Mouse (Mus musculus): ENCODE measurements at regions not wholly inside any gene's neighbourhood (a gene's known extent, or its start where the extent isn't known, plus 50 kb on each side); places are given as distances from the start of the nearest gene placed in this dataset.

DNA sequence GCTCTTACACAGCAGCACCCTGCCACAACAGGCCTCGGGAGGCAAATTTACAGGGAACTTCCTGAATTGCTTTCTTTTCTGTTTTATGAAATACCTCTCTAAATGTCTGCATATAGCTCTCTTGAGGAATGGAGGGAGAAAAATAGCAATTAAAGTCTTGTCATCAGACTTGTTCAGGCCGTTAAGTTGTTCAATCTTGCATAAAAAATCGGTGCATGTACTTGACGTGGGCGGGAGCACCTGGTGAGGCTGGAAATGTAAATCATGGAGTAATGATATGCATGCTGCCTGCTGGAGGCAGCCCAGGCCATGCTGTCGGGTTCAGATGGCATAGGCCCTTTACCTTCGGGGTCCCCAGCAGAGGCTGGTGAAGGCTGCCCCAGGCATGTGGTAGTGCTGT, 153.6 kb upstream of the A530016L24Rik start:
- no peak for DNase-seq

DNA sequence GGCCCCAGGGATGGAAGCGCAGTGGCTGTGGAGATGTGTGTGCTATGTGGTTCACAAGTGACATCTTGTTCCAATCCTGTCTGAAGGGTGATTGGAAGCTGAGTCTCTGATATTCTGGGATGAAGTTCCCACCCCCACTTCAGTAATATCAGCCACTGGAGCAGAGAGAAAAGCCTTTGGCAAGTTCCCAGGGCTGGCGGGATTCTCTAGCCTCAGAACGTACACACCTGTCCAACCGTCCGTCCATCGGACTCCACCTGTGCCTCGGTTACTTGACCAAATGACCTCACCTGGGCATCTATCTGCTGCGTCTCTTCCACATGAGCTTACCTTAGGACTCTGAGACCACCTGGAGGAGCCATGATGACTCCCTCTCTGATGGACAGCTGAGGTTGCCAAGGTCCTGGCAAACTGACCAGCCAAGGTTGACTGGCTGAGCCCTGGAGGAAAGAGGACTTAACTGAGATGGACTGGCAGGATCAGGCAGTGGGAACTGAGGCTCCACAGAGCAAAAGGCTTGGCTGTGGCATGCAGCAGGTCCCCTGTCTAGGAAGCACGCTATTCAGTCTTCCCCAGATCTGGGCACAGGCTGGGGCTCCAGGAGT, 152.5 kb upstream of the A530016L24Rik start:
- DNase-seq, result no peak

DNA sequence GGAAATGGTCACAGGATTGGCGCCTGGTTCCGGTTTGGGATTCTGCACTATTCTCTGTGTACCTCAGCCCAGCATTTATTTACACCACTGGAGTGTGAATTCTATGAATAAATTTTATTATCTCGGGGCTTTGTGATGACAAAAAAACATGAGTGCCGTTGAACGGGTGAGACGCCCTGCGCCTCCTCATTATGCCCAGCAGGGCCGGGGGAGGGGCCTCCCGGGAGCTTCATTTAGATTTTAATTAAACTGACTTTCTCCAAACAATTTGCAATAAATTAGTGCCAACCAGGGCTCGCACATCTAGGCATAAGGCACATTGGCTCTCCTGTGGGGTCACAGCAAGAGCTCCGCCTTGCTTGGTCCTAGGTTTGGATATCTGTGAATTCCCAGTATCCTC, 151.8 kb upstream of the A530016L24Rik start:
- no peak for DNase-seq

DNA sequence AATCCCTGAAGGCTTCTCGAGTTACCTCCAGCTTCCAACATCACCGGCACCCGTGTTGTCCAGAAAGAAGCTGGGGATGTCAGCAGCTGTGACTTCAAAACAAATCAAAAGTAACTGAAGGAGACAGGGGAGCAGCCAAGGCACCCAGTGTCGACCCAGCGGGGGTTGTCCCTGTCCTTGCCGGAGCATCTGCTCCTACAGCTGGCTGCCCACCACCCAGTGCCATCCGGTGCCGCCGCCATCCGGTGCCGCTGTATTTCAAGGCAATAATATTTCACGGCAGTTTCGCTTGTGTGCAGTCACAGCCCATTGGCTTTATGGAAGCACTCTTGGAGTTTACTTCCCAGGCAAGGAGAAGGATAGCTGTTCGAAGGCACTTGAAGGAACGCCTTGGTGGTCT, 150.3 kb upstream of the A530016L24Rik start:
- no peak for DNase-seq

DNA sequence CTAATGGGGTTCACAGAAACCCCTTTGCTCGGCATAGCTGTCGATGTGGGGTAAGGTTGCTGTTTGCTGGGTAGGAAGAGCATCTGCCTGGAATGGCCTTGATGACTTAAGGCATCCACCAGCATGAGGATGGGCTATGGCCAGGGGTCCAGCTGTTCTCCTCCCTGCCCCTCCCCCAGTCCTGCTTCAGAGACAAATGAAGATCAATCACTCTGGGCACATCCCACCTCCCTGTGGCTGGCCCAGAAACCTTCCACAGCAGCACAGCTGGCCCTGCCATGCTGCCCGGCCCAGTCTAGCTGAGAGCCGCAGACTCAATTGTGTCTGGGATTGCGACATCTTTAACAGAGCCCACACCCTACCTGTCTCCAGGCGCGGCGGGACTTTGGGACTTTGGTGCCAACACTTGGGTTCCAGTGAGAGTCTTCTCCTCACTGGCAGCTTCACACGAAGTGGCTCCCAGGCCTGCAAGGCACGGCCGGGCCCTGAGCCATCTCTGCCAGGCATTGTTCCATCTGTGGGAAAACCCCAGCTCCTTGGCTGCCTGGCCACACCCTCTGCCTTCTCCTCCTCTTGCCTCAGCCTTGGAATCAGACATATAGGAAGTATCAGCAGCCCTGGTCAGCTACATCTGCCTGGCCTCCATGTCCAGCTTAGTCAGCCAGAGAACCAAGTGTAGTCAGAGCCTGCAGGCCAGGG, 149.6 kb upstream of the A530016L24Rik start:
- no peak for DNase-seq

DNA sequence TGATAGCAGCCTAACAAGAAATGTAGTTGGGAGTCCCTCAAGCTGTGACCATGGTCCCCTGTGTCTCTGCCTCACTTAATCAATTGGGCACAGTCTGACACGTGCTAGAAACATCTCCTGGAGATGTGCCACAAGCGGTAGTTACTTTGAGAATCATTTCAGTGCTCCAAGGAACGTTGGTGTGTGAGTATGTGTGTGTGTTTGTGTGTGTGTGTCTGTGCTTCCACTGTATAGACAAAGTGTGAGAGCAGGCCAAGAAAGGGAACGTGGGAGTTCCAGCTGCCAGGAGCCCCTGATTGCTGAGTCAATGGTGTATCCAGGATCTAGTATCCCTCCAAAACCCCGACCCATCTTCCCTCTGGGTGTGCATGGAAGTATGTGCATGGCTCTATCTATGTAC, 149.0 kb upstream of the A530016L24Rik start:
- DNase-seq, result no peak

DNA sequence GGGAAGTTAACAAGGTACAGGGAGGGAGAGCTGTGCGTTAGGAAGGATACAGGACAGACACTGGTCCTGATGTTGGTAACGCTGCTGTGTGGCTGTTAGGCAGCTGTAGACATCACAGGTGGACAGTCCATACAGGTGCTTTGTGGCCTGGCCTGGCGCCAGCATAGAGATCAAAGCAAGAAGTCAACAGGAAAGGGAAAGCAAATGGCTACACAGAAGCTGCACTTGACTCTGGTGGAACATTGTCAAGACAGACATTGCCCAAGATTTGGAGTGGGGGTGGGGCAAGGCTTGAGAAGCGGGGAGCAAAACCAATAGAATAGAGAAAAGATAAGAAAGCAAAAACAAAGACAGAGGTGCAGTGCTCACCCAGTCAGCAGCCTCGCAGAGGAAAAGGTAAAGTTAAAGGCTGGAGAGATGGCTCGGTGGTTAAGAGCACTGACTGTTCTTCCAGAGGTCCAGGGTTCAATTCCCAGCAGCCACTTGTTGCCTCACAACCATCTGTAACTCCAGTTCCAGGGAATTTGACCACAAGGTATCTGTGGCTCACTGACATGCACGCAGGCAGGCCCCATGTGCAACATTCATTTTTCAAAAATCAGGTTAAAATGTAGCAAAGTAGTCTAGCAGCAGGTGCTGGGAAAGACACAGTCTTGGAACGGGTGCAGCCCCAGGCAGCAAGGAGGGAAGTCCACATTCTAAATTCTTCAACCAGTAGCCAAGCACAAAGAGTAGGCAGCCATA, 147.3 kb upstream of the A530016L24Rik start:
- DNase-seq, result no peak

DNA sequence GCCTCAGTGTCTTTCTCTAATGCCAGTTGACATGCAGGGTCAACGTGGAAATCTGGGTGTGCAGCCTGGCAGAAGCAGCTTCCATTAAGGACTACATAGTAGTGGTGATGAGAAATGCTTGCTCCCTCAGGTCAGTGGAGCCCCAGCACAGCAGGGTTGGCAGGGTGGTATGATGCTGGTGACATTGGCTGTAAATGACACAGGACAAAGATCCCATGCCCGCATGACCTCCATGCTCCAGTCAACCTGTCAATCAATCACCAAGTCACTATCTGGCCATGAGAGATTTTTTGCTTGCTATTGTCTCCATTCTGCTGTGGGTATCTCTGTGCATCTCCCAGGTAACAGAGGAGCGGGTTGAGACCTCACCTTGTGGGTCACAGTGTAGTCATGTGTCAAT, 146.2 kb upstream of the A530016L24Rik start:
- no peak for DNase-seq

DNA sequence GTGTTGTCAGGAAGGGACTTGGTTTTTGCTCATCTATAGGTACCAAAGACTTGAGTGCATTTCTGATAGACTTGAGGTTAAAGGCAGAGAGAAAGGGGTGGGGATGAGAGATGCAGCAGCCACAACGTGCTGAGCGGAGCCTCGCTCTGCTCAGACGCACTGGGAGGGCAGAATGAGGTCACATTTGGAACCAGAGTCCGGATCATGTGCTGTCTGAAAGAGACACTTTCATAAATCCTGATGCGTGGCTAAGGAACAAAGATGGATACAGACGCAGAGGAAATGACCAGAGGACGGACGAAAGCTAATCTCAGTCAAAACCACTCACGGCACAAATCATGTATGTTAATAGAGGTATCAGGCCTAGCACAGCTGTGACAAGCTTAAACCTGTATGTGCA, 145.0 kb upstream of the A530016L24Rik start:
- DNase-seq, result no peak

DNA sequence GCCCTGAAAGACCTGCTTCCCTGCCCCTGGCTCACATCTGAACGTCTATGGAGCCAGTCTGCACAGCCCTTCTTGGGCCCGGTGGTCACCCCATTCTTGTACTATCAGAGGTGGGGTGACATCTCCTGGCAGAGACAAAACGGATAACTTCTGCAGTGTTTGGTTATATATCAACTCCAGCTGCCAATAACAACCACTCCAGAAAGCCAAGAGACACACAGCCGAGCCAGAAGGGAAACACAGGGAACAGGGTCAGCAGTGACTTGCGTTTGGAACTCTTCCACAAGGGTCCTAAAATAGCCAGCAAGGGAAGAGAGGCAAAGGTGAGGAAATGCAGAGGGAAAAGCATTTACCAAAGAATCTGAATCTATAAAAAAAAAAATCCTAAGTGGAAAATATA, 143.5 kb upstream of the A530016L24Rik start:
- no peak for DNase-seq

DNA sequence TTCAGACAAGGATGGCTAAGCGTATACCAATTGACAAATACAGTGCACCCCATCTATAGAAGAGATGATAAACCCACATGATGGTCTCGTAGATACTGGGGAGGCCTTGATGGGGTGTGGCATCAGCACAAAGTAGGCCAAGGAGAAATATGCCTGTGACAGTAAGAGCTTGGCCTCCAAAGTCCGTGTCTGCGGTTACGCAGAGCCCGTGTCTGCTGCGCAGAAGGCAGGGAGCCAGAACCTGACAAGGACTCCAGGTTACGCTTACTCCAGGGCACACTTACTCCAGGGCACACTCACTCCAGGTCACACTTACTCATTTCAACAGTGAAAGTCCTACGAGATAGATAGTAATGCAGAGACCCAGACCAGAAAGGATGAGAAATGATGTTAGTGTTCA, 141.1 kb upstream of the A530016L24Rik start:
- DNase-seq, result no peak

DNA sequence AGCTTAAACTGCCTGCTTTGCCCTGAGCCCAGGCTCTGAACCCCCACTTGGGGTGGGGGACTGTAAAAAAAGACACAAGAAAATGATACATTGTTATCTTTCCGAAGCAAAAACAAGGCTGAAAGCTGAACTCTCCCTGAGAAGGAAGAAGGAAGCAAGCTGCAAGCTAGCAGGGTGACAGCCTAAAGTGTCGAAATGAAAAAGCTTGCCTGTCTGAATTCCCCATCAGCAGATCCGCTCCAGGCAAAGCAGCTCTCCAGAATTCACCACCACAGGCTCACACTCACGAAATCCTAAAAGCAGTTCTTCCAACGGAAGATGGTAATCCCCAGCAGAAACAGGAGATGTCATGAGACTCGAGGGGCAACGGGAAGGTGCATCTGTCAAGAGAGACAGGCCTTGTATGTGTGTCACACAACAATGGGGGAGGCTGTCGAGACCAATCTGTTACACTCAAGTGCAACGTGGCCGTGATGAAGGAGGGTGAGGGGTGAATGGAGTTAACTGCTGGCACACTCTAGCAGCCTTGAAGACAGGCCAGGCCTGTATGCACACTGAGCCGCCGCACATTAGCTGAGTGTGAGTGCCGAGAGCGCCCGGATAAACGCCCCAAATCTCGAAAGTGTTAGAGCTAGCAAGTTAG, 139.5 kb upstream of the A530016L24Rik start:
- no peak for DNase-seq

DNA sequence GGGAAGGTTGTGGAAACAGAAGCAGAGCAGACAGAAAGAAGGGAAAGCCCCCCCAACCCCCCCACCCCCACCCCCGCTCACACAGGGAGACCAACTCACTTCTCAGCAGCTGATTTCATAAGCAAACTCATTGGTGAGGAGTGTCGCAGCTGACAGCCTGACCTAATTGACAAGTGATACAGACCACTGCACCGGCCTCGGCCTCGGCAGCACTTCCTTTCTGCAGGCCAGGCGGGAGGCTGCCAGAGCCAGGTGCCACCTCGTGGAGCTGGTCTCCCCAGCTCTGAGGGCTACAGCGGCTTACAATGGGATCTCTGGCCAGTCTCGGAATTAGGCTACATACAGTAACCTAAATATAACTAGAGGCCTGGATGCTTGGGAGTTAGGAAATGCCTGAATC, 138.5 kb upstream of the A530016L24Rik start:
- no peak for DNase-seq

DNA sequence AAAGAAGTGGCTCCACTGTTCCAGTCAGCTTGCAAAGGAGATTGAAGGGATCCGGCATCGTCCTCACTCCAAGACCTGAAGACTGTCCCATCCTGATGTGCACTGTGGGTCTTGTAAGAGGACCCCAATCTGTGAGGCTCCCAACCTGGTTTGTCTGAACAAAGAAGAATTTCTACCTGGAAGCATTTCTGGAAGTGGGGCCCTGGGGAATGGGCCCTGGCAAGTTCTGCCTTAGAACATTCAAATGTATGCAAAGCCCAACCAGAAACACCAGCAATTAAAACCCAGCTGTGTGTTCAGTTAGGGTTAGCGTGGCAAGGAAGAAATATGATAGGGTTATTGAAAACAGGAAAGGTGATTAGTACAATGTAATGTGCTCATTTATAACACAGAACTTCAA, 125.9 kb upstream of the A530016L24Rik start:
- DNase-seq, result no peak

DNA sequence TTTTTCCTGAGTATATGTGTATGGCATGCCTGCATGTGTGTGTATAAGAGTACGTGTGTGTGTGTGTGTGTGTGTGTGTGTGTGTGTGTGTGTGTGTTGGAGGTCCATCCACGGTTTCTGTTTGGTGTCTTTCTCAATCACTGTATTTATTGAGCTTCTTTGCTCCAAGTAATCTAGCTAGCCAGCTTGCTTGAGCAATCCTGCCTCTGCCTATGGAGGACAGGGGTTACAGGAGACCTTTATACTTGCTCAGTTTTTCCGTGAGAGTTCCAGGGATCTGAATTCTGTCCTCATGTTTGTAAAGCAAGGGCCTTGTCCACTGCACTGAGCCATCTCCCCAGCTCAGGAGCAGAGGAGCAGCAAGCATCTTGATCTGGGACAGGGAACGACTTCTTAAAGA, 122.0 kb upstream of the A530016L24Rik start:
- no peak for DNase-seq

DNA sequence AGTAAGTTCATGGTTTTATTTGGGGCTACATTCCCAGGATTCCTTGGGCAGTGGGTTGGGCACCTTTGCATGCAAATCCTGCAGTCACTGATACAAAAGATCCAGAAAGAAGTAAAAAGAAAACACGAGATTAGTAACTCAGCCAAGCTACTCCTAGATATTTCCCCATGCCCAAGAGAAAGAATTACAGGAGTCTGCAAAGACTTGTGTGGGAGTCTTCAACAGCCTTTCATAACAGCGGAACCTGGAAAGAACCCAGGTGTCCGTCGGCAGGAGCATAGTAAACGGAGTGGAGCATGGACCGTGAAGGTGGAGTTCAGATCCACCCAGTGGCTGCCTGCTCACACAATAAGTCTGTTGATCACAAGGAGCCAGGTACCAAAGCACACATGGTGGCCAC, 121.1 kb upstream of the A530016L24Rik start:
- no peak for DNase-seq

DNA sequence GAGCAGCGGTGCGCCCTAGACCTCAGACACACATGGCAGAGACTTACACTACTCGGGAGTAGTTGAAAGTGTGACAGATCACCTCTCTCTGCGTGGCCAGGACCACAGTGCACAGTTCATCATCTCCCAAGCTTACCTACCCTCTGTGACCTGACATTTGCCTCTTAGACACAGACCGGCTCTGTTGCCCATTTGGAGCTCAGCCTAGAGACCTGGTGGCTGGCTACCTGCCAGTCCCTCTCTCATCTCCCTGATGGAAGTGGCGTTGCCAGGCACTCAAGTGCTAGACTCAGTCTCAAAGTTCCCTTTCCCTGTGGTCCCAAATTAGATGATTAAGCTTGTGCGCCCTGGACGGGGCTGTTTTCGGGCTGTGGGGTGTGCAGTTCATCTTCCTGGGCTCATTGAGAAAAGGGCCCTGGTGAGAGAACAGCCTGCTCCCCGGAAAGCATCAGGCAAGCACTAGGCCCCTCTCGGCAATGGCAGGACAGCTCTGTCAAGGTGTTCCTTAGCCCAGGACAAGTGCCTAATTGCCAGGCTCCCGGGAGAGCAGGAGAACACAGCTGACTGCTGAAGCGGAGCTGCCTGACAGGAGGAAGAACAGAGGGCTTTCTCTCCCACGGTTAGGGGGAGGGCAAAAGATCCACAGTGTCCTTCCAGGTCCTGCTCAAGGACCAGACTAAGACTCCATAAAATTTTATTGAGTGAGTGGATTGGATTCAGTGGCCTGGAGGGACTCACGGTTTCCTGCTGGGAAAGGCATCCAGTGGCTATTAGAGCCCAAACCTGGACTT, 119.5 kb upstream of the A530016L24Rik start:
- DNase-seq, result no peak

DNA sequence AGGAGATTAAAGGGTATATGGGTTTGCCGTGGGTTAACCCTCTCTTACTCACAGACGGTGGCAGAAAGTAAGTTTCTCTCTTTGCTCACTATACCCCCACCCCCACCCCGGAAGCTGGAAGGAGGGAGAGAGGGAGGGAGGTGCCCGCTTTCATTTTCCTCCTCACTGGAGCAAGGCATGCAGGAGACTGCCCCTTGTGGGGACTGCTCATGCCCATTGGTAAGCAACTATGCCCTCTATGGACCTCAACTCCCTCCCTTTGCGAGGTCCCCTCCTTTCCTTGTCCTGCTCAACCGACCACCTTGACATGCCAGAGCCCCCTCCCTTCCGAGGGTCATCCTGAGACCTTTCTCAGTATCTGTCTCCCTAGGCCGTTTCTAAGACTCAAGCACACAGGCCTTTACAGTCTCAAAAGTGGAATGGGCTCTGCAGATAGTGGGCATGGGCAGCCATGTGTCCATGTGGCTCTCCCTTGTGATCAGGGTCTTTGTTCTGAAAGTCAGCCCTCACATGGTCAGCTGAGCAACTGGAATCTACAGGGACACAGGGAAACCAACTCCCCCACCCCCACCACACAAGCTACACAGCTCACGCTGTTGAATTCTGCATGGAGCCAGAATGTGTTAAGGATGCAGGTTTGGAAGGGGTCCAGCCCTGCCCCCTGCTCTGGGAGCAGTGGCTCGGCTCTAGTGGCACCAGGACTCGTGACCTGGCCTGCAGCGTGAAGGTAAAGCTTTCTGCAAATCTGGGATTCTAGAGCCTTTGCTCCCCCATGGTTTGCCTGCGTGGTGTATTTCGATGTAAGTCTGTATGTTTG, 116.8 kb upstream of the A530016L24Rik start:
- no peak for DNase-seq

DNA sequence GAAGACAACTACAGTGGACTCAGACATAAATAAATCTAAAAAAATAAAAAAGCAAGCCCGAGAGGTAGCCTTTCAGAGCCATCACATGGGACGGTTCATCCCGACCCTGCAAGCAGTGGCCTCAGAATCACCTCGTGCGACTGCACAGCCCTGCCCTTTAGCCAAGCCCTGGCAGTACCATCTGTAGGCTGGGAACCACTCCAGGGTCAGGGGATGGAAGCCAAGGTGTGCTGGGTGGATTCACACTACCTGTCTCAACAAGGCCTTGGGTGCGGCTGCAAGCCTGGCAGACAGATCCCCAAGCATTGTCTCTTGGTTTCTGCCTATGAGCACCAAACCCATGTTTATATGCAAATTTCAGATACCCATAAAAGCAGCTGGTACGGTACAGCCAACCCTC, 115.3 kb upstream of the A530016L24Rik start:
- no peak for DNase-seq

DNA sequence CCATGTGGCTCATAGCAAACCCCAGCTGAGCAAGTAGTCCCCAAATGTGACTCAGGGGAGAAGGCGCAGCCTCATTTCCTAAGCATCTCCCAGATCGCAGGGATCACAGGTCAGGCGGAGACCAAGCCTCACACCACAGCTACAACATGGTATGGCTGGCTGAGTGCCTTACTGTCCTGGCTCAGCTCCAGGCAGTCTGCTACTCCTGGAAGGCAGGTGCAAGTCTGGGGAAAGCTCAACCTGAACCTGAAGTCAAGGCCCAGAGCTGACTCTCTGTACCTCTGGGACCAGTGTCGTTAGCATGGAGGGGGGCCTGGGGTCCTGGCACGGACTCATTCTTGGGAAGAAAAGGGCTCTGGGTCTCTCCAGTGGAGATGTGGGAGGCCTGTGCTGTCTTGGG, 113.0 kb upstream of the A530016L24Rik start:
- DNase-seq, result no peak

DNA sequence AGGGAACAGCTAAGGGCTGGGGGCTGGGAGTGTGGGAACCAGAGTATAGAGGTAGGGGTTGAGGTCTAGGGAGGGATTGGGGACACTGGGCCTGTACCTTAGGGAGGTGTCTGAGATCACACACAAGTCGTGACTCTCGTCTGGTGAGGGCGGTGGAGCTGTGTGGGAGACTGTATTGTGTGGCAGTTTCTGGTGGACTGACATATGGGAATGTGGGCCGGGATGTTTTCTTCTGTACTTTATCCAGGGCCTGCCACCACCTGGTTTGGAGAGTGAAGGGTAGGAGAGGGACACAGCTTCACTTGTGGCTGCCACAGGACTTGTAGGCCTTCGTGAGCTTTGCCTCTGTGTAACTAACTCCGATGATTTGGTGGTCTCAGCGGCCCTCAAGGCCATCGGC, 112.5 kb upstream of the A530016L24Rik start:
- no peak for DNase-seq
